Mouse (Mus musculus) testis, adult 2 months (tissue): ENCODE data around the gene Itga3.

Source experiments
- CTCF ChIP-seq: fragments of 200-500 bp; IDR thresholded peaks from 2 replicates; pipeline ENCODE4 v1.5.1; 2012; ENCODE audit warnings: low read depth, mild to moderate bottlenecking, inconsistent platforms, low read length, moderate library complexity; ENCODE audit not compliant: control insufficient read depth, insufficient read depth, insufficient replicate concordance
- POLR2A ChIP-seq: fragments of 200-500 bp; IDR thresholded peaks from 2 replicates; pipeline ENCODE4 v1.6.1; 2012; ENCODE audit warnings: low read depth, mild to moderate bottlenecking, inconsistent platforms, low read length, moderate library complexity; ENCODE audit not compliant: control insufficient read depth

DNA sequence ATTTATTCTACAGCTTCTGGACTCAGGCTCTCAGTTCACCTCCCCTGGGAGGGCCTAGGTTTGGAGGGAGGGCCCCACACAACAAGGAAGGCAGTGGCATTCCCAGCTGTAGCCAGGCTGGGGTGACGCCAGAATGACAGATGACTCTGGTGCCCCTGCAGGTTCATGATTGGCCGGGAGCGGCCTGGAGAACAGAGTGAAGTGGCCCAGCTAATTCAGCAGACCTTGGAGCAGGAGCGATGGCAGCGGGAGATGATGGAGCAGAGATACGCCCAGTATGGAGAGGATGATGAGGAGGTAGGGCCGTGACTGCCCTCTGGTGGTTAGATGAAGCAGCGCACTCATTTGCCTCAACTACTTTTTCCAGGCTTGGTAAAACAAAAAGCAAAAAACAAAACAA, 75.5 kb downstream of the Itga3 start:
- TF ChIP-seq CTCF = peak; percentile 84; the same call in 1 of the 2 replicates
- TF ChIP-seq POLR2A = no peak
